Mouse (Mus musculus): Measurements from ENCODE around the gene Ccdc137.

GRCm38 (mm10) chr11:120510375-120511030 is 52.6 kb downstream of the Ccdc137 start:
- TF ChIP-seq CTCF (IDR thresholded peaks at IDR 0.05; ENCODE audit: low read depth) (no peak), EP300 (IDR thresholded peaks at IDR 0.05; ENCODE audit: low read depth) (no peak)

Measured in liver, postnatal 0 days (tissue).